ENCODE assay signal across 8 mouse cellular contexts in the genomic region with DNA sequence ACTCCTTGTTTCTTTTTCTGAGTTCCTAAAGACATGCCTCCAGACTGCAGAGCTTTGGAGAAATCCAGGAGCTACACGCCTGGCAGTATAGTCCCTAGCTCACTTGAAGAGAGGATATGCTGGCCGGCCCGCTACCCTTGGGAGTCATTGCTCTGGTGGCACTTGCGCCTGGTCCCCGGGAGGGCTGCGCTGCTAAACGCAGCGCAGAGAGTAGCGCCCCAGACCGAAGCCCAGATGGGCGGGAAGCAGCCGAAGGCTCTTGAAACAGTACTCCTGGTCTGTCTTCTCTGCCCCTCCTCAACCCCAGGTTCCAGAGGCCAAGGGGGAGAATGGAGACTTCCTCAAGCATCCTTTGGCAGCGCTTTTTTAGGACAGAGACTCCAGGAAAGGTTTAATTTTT. TPM values are rescaled to one million over a fixed set of nuclear protein-coding genes. Genes with fewer than 3 reads are reported as not detected.
DNase-seq lines count a peak whose midpoint lies in the region; ATAC-seq lines count a peak whose summit lies in the region.

No protein-coding gene starts in this region.

- H3K4me1 ChIP-seq in liver, embryonic 15.5 days (replicated peaks): peaks cover 26% of the 10 kb centered on the region

- DNase-seq in embryo, embryonic 11 days: peak; percentile 62
- no peak for DNase-seq in embryo, embryonic 10.5 days (ENCODE audit: low spot score)
- peak; percentile 28 for DNase-seq in thymus, postnatal 4 days
- DNase-seq in thymus, postnatal 25 days: no peak
- no peak for DNase-seq in cerebellum, postnatal 36 days
- DNase-seq in testis, postnatal 14 days (ENCODE audit: low spot score): no peak
- DNase-seq in c-Kit-positive CD71-positive TER-119-positive erythroid progenitor cells, embryonic 14.5 days (ENCODE audit: low spot score): no peak

- H3K9me3 ChIP-seq in liver, embryonic 15.5 days (replicated peaks): no peaks in the 10 kb centered on the region

- H3K9ac ChIP-seq in liver, embryonic 15.5 days: no peak overlapping the region

- H3K4me2 ChIP-seq in liver, embryonic 15.5 days: peak overlapping the region; percentile 55

- no peaks in the 10 kb centered on the region for H3K36me3 ChIP-seq in liver, embryonic 15.5 days (replicated peaks)

- H3K27ac ChIP-seq in liver, embryonic 15.5 days (replicated peaks): no peak overlapping the region

- WGBS in liver, embryonic 15.5 days (ENCODE audit: insufficient replicate concordance): 1% methylated on average over 13 of the region's 13 CpGs

- no peak; the same call in 1 of the 2 replicates for ATAC-seq in liver, embryonic 15.5 days (ENCODE audit: insufficient read depth)

- H3K27me3 ChIP-seq in liver, embryonic 15.5 days: peaks cover 100% of the 10 kb centered on the region

- peak overlapping the region; percentile 30; the same call in 1 of the 2 replicates for H3K4me3 ChIP-seq in liver, embryonic 15.5 days (replicated peaks)

RNA-seq across cellular contexts. Expression of gene Lhx2, which starts 11.3 kb away (rescaled TPM):
- polyA plus RNA-seq in liver, embryonic 15.5 days (2015; fragmentation: Nextera tagmentation; extraction: Ambion mirVana): 1.5 and 1.9 TPM in 2 replicates

Comparison
In these comparisons a context has a peak if more than half of its experiments do, and no peak if none do; other contexts are left out.
1. DNase-seq: peak in embryo, embryonic 11 days (single experiment) and thymus, postnatal 4 days (single experiment); none in embryo, embryonic 10.5 days (single experiment), thymus, postnatal 25 days (single experiment), cerebellum, postnatal 36 days (0 of 2), testis, postnatal 14 days (single experiment) and c-Kit-positive CD71-positive TER-119-positive erythroid progenitor cells, embryonic 14.5 days (single experiment).